Mouse (Mus musculus): Measurements from ENCODE around the gene Psmd10.

DNA sequence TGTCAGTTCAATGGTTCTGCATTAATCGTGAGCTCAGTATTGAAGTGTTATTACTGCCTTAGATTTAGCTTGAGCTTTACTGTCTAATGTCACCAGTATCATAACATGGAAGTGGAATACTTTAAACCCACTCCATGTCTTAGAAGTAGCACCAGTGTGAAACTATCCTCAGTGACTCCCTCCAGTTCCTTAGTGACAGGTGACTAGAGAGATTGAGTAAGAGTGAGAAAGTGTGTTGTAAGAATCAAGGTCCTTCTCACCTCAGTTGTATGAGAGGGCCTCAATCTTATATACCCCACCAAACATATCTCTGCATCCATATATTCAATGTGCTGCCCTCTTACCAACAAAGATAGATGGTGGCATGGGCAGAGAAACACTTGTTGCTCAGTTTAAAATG is 22.4 kb upstream of the Psmd10 start:
- no peak for TF ChIP-seq CTCF (IDR thresholded peaks at IDR 0.05)
- TF ChIP-seq EP300 (IDR thresholded peaks at IDR 0.05), result no peak

Measured in lung, postnatal 0 days (tissue).